Mouse (Mus musculus) kidney, adult 9 months (tissue): ENCODE data around the gene Flvcr1.
A peak's percentile ranks its signal among the peaks of the same experiment; 100 is the strongest.
"Not testable (repeated sequence)": the region's sequence is repeated elsewhere in the genome, so short reads cannot be mapped to it uniquely, and the experiment has no call there.

Experiments used
- DNase-seq: peaks from one replicate; pipeline ENCODE4 v3.0.0; 2022

Flvcr1 gene

DNA sequence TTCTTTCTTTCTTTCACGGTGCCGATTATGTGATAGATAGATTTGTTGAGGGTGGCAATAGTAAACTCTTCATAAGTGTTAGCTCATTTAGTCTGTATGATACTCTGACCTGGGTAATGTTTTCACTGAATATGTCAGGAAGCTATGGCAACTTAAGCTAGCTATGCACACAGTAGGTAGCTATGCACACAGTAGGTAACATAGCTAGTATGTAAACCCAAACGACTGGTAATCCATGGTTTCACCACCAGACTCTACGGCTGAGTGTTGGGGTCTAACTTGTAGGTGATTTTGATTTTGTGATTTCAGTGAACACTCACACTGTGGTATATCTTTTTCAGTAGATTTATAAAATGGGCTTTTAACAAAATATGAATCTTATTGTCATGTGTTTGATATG lies 12.0 kb upstream of the Flvcr1 start:
- no peak for DNase-seq

DNA sequence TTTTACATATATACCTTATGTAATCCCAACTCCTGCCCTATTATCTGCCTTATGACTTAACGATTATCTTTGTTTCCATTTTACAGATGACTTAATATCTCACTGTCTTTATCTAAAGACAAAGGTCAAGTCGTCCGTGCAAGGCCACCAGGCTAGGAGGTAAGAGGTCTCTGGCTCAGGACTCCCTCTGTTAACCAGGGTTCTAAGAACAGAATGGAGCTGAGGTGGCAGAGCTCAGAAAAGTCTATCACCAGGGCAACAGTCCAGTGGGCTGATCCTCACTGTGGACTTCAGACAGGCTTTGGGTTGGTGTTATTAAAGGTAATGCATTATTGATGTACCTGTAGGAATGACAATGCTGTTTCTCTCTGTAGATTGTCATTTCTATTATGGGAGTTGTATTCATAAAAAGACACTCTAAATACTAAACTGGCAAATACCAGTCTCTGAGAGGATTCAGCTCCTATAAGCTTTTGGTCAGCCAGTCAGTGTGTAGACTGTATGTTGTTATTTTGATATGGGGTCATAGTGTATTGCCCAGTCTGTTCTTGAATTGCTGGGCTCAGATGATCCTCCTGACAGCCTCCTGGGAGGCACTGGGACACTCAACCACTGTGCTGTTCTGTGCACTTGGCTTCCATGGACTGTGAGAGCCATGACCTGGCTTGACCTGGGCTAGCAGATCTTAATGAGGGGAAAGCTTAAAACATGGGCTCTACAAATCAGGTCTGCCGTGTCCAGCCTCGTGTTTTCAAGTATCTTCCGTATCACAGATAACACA lies 10.8 kb upstream of the Flvcr1 start, which contains the start of gene Spata45:
Gene Spata45, plus strand, starts transcription at position 86 of the 781 bp plus-strand sequence.
- DNase-seq = no peak

DNA sequence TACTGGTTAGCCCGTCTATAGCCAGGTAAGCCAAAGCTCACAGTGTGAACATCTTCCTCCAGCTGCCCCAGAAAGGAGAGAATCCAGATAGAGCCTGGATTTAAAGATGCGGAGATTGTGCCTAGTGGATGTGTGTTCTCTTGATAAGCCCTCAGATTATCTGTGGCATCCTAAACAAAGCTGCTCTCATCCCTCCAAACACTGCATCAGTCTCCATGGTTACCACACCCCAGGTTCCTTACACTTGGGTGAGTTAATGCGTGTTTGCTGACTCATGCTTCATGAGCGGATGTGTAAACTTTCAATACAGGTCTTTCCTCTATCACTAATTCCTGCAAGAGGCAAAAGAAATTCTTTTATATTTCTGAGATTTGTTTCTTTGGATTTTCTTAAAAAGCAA lies 9.7 kb upstream of the Flvcr1 start:
- no peak for DNase-seq

DNA sequence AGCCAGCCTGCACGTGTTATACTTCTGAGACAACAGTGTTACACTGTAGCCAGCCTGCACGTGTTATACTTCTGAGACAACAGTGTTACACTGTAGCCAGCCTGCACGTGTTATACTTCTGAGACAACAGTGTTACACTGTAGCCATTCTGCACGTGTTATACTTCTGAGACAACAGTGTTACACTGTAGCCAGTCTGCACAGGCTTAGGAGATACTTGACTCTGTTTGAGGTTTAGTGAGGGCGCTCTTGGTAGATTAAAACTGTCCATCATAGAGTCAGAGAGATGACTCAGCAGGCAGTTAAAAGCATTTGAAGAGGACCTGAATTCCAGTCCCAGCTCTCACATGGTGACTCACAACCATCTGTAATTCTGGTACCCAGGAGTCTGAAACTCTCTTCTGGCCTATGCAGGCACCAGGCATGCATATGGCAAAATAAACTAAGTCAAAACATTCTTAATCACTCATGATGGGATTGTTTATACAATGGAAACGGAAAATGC lies 5.0 kb upstream of the Flvcr1 start:
- DNase-seq = not testable (repeated sequence)

DNA sequence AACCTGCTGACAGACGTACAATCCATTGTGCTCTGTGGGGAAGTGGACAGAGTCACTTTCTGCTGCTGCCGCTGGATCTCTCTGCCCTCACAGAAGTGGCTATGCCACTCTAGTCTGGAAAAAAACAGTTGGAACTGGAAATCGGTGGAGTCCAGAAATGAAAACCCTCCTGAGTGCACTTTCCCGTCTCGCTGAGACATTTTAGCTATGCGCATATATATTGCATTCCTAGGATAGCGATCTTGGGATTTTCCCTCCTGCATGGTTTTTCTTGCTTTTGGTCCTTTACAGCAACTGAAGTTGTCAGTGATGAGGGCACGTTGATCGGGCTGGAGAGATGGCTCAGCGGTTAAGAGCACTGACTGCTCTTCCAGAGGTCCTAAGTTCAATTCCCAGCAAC lies 4.2 kb upstream of the Flvcr1 start:
- no peak for DNase-seq

DNA sequence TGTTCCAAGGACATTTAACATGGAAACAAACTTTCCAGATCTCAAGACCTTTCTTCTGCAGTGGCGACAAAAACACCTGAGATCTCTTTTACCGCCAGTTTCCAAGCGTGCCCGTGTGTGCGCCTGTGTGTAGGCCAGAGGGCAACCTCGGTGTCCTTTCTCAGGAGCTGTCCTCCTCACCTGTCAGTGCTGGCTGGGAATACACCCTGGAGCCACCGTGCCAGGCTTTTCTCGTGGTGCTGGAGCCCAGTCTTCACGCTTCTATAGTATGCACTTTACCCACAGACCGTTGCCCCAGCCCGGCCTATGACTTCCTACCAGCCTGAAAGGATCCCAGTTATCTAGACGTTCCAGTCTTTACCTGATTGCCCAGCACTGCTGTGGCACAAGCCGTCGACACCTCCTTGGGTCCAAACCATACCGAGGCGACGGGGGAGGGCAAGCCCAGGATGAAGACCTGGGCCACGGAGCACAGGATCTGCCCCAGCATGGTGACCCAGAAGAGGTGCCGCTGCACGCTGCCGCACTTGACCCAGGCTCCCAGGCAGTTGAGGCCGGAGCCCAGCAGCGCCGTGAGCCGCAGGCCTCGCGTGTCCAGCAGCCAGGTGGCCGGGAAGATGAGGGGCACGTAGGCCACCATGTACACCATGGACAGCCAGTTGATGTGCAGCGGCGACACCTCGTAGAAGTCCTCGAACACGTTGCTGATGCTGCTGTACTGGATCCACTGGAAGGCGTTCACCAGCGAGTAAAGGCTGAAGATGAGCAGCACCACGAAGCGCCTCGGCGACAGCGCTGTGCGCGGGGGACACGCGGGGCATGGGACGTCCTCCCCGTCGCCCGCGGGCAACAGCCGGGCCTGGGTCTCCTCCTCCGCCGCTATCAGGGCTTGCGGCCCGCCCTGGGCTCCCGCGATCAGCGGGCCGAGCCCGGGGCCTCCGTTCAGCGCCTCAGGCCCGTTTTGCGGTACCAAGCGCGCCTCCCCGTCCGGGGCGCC lies 644 bp downstream of the Flvcr1 start:
- peak; percentile 25 for DNase-seq

DNA sequence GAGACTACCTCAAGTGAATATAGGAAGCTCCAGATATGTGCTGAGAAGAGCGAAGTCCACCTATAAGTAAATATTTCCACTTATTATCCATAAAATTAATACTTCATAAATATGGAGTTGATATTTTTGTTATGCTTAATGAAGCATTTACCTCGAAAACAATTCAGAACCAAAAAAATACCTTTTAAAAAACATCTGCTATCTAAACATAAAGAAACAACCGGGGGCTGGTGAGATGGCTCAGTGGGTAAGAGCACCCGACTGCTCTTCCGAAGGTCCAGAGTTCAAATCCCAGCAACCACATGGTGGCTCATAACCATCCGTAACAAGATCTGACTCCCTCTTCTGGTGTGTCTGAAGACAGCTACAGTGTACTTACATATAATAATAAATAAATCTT lies 2.2 kb downstream of the Flvcr1 start:
- DNase-seq = not testable (repeated sequence)

DNA sequence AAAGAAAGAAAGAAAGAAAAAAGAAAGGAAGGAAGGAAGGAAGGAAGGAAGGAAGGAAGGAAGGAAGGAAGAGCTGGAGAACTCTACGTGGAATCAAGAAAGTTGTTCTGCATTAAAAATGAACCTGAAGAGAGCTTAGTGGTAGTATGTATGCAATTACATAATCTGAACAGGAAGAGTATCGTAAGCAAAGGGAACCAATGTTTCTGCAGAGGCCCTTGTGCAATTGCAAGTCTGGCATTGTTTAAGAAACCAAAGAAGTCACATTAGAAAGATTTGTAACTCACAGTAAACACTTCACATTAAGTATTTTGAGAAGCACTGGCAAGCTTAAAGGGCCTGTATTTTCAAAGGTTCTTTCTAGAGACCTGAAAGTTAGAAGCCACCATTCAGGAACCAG lies 2.8 kb downstream of the Flvcr1 start:
- no peak for DNase-seq

DNA sequence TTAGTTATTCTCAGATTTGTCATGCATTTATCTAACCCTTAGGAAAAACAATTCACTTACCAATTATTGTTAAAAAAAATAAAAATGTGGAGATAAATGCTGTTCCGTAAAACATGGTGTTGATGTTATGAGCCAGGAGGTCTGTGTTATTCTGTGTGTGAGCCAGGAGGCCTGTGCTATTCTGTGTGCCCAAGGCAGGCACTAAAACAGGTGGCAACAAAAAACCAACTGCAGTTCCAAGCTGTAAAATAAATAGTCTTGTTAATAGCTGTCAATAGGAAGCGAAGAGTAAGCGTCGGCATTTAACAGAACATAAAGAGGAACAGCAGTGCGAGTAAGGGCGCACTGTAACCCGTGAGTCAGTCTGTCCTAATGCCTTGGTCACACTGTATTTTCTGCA lies 4.9 kb downstream of the Flvcr1 start:
- no peak for DNase-seq

DNA sequence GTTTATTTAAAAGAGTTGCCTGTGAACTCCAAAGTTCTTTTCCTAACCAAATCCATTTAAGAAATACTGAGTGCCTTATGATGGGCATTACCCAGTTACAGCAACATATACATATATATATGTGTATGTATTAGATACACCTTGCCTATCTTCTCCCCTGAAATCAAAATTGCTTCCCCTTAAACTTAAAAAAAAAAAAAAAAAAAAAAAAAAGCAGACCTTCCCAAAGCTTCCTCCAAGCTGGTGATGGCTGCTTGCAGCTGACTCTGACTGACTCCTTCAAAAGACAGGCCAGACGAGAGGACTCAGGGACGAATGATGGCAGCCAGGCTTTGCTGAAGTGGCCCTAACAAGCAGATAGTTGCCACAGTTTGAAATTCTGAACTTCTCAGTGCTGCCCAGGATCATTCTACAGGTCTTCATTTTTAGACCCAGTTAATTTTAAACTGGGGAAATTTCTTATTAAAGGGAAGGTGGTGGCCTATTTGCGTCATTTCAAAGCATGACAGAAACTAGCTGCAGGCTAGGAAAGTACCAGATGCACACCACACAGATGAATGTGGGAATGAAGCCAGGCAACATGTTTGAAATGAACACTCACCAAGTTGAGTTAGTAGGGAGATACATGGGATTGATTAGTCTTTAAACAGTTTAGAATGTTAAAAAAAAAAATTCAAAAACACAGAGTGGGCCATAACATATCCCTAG lies 5.6 kb downstream of the Flvcr1 start:
- peak; percentile 33 for DNase-seq

DNA sequence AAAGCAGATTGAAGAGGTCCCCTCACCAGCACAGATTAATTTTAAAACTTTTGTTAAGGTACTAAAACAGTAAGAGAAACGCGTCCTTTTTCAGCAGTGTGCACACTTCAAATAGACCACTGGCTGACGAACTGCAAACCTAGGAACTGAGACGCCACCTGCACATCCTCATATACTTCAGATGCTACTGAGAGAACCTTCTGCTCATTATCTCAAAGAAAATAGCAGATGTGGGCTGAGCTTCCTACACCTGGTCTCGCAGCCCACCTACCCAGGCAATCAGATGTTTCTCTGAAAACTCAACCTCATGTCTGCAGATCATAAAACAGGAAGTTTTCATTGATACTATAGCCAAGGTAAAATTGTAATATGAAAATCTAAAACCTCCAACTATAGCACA lies 6.2 kb downstream of the Flvcr1 start:
- DNase-seq = no peak

DNA sequence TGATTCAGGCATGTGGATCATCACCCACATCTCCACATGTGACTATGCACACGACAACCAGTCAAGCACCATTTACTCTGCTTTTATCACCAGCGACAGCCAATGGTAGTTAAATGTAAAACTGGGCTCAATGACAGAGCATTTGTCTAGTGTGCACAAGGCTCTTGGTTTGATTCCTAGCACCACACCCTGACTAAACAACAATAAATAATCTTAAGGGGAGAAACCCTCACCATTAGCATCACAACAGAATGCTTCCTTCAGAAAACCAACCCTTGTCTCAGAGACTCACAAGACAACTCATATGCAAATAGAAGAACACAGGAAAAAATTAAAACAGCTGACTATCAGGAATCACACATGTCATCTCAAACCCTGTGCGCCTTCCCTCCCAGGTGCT lies 11.7 kb downstream of the Flvcr1 start:
- no peak for DNase-seq

DNA sequence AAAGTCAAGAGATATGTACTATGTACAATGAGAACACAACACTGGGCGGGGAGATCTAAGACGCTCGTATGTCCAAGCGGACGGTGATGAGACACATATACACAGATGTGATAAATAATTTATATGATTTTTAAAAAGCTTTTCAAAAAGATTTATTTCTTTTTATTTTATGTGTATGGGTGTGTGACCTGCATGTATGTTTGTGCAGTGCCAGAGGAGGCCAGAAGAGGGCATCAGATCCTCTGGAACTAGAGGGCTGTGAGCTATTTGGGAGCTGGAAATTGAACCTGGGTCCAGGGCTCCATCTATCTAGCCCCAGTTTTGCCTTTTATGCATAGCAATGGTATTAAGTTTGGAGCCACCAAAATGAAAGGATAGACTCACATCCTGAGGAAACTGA lies 17.3 kb downstream of the Flvcr1 start:
- no peak for DNase-seq

DNA sequence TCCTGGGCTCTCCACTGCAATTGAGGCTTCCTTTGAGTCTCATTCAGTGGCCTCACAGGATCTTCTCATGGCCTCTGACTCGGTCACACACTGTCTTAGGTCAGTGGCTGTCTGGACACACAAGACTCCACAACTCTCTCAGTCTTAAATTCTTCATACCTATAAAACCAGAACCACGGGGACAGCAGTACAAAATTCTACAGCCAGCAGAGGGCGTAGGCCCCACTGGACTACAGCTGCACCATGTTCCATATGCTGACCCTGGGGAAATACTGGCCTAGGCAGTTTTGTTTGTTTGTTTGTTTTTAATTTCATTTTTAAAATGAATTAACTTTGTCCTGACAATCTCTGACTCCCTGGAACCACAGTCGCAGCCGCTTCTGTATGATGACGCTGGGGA lies 23.8 kb downstream of the Flvcr1 start:
- DNase-seq = peak; percentile 28

DNA sequence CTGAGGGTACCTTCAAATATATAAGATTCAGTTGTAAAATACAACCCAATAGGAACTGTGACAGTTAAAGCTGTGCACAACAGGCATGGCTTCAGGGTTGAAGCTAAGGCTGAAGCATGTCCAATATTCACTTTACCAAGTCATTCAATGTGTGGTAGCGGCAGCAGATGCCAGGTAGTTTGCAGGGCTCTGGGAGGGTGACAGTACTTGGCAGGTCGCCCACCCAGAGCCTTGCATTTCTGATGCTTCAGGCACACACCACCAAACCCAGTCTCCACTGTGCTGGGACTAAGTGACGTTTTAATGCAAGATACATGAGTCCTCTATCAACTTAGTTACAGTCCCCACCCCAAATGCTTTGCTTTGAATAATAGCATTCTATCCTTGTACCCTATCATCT lies 25.3 kb downstream of the Flvcr1 start:
- no peak for DNase-seq

DNA sequence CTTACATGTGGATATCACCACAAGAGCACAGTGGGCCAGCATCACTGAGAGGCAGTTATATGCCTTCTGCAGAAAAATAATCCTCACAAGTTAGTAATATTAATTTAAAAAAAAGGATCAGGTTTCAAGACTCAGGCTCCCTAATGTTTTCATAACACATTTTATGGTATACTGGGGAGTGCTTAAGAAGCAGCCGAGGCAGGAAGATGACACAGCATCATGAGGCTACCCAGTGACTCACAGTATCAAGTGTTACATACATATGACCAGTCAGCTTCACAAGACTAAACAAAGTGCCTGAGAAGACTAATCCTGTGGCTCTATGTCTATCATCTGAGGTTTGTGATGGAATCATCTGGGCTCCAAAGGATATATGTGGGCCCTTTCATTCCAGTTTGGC lies 27.9 kb downstream of the Flvcr1 start:
- no peak for DNase-seq

DNA sequence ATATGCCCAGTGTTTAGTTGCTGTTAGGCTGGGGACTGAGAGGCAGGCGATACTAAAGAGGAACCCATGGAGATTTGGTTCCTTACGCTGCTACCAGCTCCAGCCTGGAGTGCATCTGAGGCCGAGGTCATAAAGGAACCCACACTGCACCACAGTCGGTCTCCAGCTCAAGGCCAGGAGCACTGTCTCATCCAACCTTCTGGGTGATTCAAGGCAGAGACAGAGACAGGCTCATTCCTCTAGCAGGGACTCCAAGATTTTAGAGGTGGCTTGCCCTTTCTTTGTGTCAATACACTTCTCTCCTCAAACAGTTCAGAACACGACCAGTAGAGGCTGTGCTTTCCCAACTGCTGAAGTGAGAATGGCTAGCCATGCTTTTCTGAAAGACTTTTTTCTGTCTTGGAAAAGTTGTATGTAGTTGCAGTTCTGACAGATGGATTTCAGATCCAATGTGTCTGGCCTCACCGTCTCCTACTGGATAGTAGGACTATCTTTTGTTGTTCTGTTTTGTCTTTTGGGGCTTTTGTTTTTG lies 29.5 kb downstream of the Flvcr1 start:
- peak; percentile 24 for DNase-seq

DNA sequence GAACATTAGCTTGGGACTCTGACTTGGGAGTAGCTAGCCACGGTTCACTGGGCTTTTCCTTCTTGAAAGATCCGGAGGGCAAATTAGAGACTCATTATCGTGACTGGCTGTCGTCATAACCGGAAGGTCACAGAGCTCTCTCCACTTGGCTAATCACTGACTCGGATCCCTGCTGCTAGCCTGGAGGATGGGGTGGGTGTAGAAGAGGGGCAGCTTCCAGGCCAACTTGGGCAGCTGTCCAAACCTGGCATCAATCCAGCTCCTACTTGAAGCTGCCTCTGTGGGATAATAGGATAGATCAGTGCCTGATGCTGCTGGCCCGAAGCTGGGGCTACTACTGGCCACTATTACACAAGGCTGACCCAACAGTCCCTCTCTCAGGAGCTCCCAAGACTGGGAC lies 30.4 kb downstream of the Flvcr1 start:
- DNase-seq = peak; percentile 91

DNA sequence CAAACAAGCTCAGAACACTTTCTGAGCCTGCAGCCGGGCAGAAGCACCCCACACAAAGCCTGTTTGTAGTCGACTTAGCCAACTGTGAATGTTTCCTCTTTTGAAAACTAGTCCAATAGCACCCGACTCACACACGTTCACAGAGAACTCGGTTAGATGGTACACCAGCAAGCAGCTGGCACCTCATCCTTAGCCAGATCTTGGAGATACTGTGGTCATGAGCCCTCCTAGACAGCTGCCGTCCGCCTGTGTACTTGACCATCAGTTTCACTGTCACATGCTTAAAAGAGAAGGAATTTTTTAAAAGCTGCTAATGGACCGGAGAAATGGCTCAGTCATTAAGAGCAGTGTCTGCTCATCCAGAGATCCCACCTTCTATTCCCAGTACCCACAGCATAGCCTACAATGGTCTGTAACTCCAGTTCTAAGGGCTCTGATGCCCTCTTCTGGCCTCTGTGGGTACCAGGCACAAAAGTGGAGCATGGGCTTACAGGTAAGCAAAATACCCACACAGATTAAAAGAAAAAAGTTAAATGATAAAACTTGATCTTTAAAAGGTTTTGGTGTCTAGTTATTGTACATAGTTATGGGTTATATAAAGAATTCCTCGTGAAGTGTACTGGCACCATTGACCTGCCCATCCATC lies 36.4 kb downstream of the Flvcr1 start:
- no peak for DNase-seq

DNA sequence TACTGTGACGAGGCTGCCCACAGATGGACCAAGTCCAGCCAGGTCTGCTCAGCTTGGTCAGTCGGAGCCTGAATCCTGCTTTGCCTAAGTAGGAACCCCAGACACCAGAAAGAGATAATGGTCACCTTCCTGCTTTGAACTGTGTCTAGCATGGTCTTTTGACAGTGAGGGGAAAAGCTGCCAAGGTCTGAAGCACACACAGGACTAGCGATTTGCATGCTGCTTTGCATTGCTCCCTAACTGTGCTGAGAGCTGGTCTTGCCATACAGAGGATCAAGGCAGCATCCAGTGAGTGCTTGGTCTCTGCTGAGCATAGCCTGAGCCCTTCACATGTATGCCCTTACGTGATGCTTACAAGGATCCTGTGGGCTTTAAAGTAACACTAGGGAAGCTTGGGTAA lies 44.5 kb downstream of the Flvcr1 start:
- DNase-seq = no peak

DNA sequence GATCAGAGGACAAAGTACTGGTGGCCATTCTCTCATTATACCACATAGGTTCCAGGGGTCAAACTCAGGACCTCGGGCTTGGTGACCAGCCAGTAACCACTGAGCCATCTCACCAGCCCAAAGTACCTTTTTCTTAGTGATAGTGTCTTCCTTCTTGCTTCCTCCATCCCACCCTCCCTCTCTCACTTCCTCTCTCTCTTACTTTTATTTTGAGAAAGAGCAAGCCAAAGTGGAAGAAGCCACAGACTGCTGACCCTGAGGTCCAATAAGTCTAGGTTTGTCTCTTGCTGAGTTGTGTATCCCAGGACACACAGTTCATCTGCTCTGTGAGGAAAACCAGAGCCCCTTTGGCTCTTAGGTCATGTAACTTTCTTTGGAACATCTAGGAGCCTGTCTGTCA lies 45.5 kb downstream of the Flvcr1 start:
- no peak for DNase-seq

DNA sequence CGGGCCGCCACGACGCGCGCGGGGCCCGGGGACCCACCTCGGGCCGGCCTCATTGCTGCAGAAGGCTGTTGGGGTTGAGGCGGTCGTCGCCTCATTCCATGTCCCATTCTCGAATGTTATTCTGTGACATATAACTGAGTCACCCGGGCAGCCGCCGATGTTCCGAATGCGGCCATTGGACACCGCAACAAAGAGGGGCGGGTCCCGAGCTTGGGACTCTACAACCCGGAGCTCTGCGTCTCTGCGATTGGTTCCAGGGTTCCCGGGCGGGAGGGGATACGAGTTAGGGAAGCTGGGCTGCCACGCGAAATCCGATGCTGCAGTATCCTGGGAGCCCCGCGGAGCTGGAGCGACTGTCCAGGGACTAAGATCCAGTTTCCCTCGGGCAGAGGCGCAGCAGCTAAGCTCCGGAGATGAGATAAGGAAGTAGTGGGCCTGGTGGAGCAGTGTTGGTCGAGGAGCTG lies 46.8 kb downstream of the Flvcr1 start, which contains the start of gene Vash2:
Gene Vash2, minus strand, starts transcription at position 197 of the 464 bp plus-strand sequence.
- DNase-seq = peak; percentile 36
